Mouse (Mus musculus): ENCODE measurements at regions not wholly inside any gene's neighbourhood (a gene's known extent, or its start where the extent isn't known, plus 50 kb on each side); places are given as distances from the start of the nearest gene placed in this dataset.

- no peaks in the 10 kb centered on the region for H3K4me1 ChIP-seq
- WGBS = 49% methylated on average over 2 of the region's 2 CpGs
- no peak overlapping the region for H3K4me3 ChIP-seq
- H3K27me3 ChIP-seq = no peaks in the 10 kb centered on the region
- no peak overlapping the region for H3K27ac ChIP-seq (replicated peaks)
- no peaks in the 10 kb centered on the region for H3K9me3 ChIP-seq
- H3K4me2 ChIP-seq (replicated peaks) = no peak overlapping the region
- no peak overlapping the region for H3K9ac ChIP-seq (replicated peaks)
- no peaks in the 10 kb centered on the region for H3K36me3 ChIP-seq
- no peak for ATAC-seq (replicated peaks)
Observed at GRCm38 (mm10) chr2:8428145-8428544, 918.8 kb upstream of the Celf2 start.

DNA sequence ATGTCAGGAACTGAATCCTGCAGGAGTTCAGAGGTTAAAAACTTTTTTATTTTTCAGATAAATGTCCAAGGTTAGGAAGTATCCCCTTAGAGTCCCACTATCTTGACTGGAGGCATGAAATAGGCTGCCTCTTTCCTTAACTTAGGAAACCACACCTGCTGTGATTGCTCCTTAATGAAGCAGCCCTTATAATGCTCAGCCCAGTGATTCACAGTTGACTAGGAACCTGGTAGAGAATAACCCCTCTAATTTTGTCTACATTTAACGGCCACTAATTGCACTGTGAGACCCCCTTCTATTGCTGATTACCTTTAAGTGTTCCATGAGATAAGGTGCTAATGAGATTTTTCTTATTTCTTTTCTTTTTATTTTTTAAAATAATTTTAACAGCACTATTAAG is 918.4 kb upstream of the Celf2 start:
- WGBS = 28% methylated on average over 1 of the region's 1 CpGs
- no peaks in the 10 kb centered on the region for H3K27me3 ChIP-seq
- no peak overlapping the region for H3K9ac ChIP-seq (replicated peaks)
- no peak overlapping the region for H3K27ac ChIP-seq (replicated peaks)
- H3K4me3 ChIP-seq = no peak overlapping the region
- no peaks in the 10 kb centered on the region for H3K4me1 ChIP-seq
- no peaks in the 10 kb centered on the region for H3K9me3 ChIP-seq
- no peaks in the 10 kb centered on the region for H3K36me3 ChIP-seq
- ATAC-seq (replicated peaks) = no peak
- no peak overlapping the region for H3K4me2 ChIP-seq (replicated peaks)

DNA sequence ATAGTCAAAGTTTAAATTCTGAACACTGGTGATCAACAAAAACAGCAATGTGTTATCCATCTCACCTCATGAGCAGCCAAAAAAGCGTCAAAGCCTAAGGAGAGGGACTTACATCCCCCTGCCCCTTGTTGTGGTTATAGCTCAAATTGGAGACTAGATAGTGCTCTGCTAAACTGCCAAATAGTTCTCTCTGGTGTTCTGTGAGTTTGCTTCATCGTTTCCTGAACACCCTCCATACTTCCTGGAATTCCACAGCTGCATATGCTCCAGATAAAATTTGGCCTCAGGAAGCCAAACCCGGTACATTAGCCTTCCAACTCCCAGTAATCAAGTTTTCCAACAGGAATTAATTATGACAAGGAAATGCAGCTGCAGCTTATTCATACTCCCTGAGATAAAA is 906.6 kb upstream of the Celf2 start:
- no peak for ATAC-seq (replicated peaks)
- Histone ChIP-seq H3K4me2 (replicated peaks) (no peak overlapping the region), H3K9ac (replicated peaks) (no peak overlapping the region), H3K9me3 (no peaks in the 10 kb centered on the region), H3K4me3 (no peak overlapping the region), H3K36me3 (no peaks in the 10 kb centered on the region), H3K27ac (replicated peaks) (no peak overlapping the region), H3K27me3 (no peaks in the 10 kb centered on the region), H3K4me1 (no peaks in the 10 kb centered on the region)
- WGBS = 73% methylated on average over 3 of the region's 3 CpGs

GRCm38 (mm10) chr2:8394128-8394527 is 884.8 kb upstream of the Celf2 start:
- Histone ChIP-seq H3K4me3 (no peak overlapping the region), H3K27me3 (no peaks in the 10 kb centered on the region), H3K4me2 (replicated peaks) (no peak overlapping the region), H3K4me1 (no peaks in the 10 kb centered on the region), H3K27ac (replicated peaks) (peak overlapping the region; percentile 29; the same call in 1 of the 2 replicates), H3K36me3 (no peaks in the 10 kb centered on the region), H3K9me3 (no peaks in the 10 kb centered on the region), H3K9ac (replicated peaks) (no peak overlapping the region)
- ATAC-seq (replicated peaks) = peak; percentile 57; the same call in 1 of the 2 replicates
- 44% methylated on average over 4 of the region's 4 CpGs for WGBS

GRCm38 (mm10) chr2:8389530-8389929 is 880.2 kb upstream of the Celf2 start:
- Histone ChIP-seq H3K27me3 (no peaks in the 10 kb centered on the region), H3K4me3 (no peak overlapping the region), H3K9me3 (no peaks in the 10 kb centered on the region), H3K4me2 (replicated peaks) (no peak overlapping the region), H3K36me3 (no peaks in the 10 kb centered on the region), H3K9ac (replicated peaks) (no peak overlapping the region), H3K4me1 (no peaks in the 10 kb centered on the region), H3K27ac (replicated peaks) (no peak overlapping the region)
- ATAC-seq (replicated peaks) = no peak
- WGBS = 73% methylated on average over 2 of the region's 2 CpGs

- ATAC-seq (replicated peaks) = peak; percentile 89
- Histone ChIP-seq H3K27me3 (no peaks in the 10 kb centered on the region), H3K4me3 (no peak overlapping the region), H3K4me2 (replicated peaks) (no peak overlapping the region), H3K9ac (replicated peaks) (no peak overlapping the region), H3K4me1 (no peaks in the 10 kb centered on the region), H3K9me3 (no peaks in the 10 kb centered on the region), H3K27ac (replicated peaks) (no peak overlapping the region), H3K36me3 (no peaks in the 10 kb centered on the region)
- 40% methylated on average over 1 of the region's 1 CpGs for whole genome bisulfite sequencing
Observed at GRCm38 (mm10) chr2:8380246-8380645, 870.9 kb upstream of the Celf2 start.

- 44% methylated on average over 3 of the region's 3 CpGs for WGBS
- Histone ChIP-seq H3K27ac (replicated peaks) (peak overlapping the region; percentile 36), H3K4me3 (no peak overlapping the region), H3K4me1 (no peaks in the 10 kb centered on the region), H3K9ac (replicated peaks) (no peak overlapping the region), H3K27me3 (no peaks in the 10 kb centered on the region), H3K4me2 (replicated peaks) (no peak overlapping the region), H3K36me3 (no peaks in the 10 kb centered on the region), H3K9me3 (no peaks in the 10 kb centered on the region)
- peak; percentile 61 for ATAC-seq (replicated peaks)
Observed at GRCm38 (mm10) chr2:8379590-8379989, 870.2 kb upstream of the Celf2 start.

- no peak overlapping the region for H3K4me3 ChIP-seq
- no peak overlapping the region for H3K4me2 ChIP-seq (replicated peaks)
- H3K27me3 ChIP-seq = no peaks in the 10 kb centered on the region
- no peaks in the 10 kb centered on the region for H3K4me1 ChIP-seq
- H3K36me3 ChIP-seq = no peaks in the 10 kb centered on the region
- no peak overlapping the region for H3K9ac ChIP-seq (replicated peaks)
- no peaks in the 10 kb centered on the region for H3K9me3 ChIP-seq
- 64% methylated on average over 1 of the region's 1 CpGs for WGBS
- ATAC-seq (replicated peaks) = no peak
- no peak overlapping the region for H3K27ac ChIP-seq (replicated peaks)
Observed at GRCm38 (mm10) chr2:8347867-8348266, 838.5 kb upstream of the Celf2 start.

- H3K36me3 ChIP-seq = no peaks in the 10 kb centered on the region
- no peak overlapping the region for H3K9ac ChIP-seq (replicated peaks)
- no peaks in the 10 kb centered on the region for H3K27me3 ChIP-seq
- H3K4me2 ChIP-seq (replicated peaks) = no peak overlapping the region
- no peaks in the 10 kb centered on the region for H3K4me1 ChIP-seq
- no peaks in the 10 kb centered on the region for H3K9me3 ChIP-seq
- ATAC-seq (replicated peaks) = no peak
- 76% methylated on average over 3 of the region's 3 CpGs for WGBS
- no peak overlapping the region for H3K27ac ChIP-seq (replicated peaks)
- no peak overlapping the region for H3K4me3 ChIP-seq
Observed at GRCm38 (mm10) chr2:8344748-8345147, 835.4 kb upstream of the Celf2 start.

- H3K4me2 ChIP-seq (replicated peaks) = no peak overlapping the region
- 59% methylated on average over 7 of the region's 7 CpGs for WGBS
- H3K27ac ChIP-seq (replicated peaks) = no peak overlapping the region
Observed at GRCm38 (mm10) chr2:8338271-8338670, 828.9 kb upstream of the Celf2 start.

DNA sequence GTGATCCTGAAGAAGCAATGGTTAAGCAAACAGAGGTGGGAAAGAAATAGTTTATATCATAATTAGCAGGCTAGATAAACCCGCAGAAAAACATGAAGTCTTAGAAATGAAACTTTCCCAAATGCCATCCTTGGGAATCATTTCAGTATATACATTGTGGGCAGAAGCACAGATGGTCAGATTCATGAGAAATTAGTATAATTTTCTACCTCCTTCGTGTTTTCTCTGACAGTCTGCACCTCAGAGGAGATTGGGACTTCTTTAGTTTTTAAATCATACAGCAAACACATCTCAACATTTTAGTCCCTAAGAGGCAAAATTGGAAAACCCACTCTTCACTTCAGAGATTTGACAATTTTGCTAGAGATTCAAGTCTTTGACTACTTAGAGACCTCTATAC is 786.6 kb upstream of the Celf2 start:
- no peak overlapping the region for H3K9ac ChIP-seq (replicated peaks)
- no peak overlapping the region for H3K4me2 ChIP-seq (replicated peaks)
- WGBS = 79% methylated on average over 2 of the region's 2 CpGs
- no peaks in the 10 kb centered on the region for H3K36me3 ChIP-seq
- H3K4me3 ChIP-seq = no peak overlapping the region
- H3K4me1 ChIP-seq = no peaks in the 10 kb centered on the region
- no peaks in the 10 kb centered on the region for H3K27me3 ChIP-seq
- no peak overlapping the region for H3K27ac ChIP-seq (replicated peaks)
- H3K9me3 ChIP-seq = no peaks in the 10 kb centered on the region
- no peak for ATAC-seq (replicated peaks)

More at GRCm38 (mm10) chr2:8338271-8338670, 828.9 kb upstream of the Celf2 start:
- H3K4me3 ChIP-seq = no peak overlapping the region
- no peaks in the 10 kb centered on the region for H3K4me1 ChIP-seq
- no peaks in the 10 kb centered on the region for H3K27me3 ChIP-seq
- no peaks in the 10 kb centered on the region for H3K36me3 ChIP-seq
- ATAC-seq (replicated peaks) = no peak
- no peak overlapping the region for H3K9ac ChIP-seq (replicated peaks)
- H3K9me3 ChIP-seq = no peaks in the 10 kb centered on the region

GRCm38 (mm10) chr2:8291357-8291756 is 782.0 kb upstream of the Celf2 start:
- 85% methylated on average over 4 of the region's 4 CpGs for WGBS
- Histone ChIP-seq H3K4me3 (no peak overlapping the region), H3K4me2 (replicated peaks) (no peak overlapping the region), H3K36me3 (no peaks in the 10 kb centered on the region), H3K27ac (replicated peaks) (no peak overlapping the region), H3K4me1 (no peaks in the 10 kb centered on the region), H3K9me3 (no peaks in the 10 kb centered on the region), H3K9ac (replicated peaks) (no peak overlapping the region), H3K27me3 (no peaks in the 10 kb centered on the region)
- ATAC-seq (replicated peaks) = no peak

DNA sequence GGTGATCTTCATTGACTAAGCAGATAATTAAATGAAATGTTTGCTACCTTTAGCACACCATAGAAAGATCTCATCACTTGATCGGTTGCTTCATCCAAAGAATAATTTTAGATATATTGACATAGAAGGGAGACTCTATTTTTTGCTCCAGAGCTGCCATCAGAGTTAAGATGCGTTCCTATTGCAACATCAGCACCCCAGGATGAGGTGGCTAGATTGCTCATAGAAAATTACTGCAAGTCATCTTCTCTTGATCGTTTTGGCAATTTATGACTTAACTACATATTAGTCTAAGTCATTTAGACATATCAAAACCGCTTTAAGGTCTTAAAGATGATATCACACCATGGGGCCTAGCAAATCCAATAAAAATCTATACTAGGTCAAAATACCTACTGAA is 778.0 kb upstream of the Celf2 start:
- H3K36me3 ChIP-seq = no peaks in the 10 kb centered on the region
- H3K9ac ChIP-seq (replicated peaks) = no peak overlapping the region
- H3K27me3 ChIP-seq = no peaks in the 10 kb centered on the region
- H3K9me3 ChIP-seq = no peaks in the 10 kb centered on the region
- WGBS = 91% methylated on average over 4 of the region's 4 CpGs
- H3K4me2 ChIP-seq (replicated peaks) = no peak overlapping the region
- no peak for ATAC-seq (replicated peaks)
- H3K4me1 ChIP-seq = no peaks in the 10 kb centered on the region
- H3K27ac ChIP-seq (replicated peaks) = no peak overlapping the region
- H3K4me3 ChIP-seq = no peak overlapping the region

All from forebrain, embryonic 15.5 days (tissue).